Mouse (Mus musculus): ENCODE measurements around the gene Prdx2. TPM values are rescaled to one million over a fixed set of nuclear protein-coding genes. Genes with fewer than 3 reads are reported as not detected.
A peak's percentile ranks its signal among the peaks of the same experiment; 100 is the strongest.

Gene Prdx2
- polyA plus RNA-seq, 1 experiment from 2014 or later = 1,409 TPM

- H3K9ac ChIP-seq (ENCODE audit: low read depth, low read length) = no peak overlapping the region; the same call in none of the 2 replicates
- peak; percentile 7 for ATAC-seq (ENCODE audit: low FRiP score)
Observed at GRCm38 (mm10) chr8:84935489-84935888, 33.9 kb upstream of the Prdx2 start.

GRCm38 (mm10) chr8:84936041-84936961, 33.1 kb upstream of the Prdx2 start:
- H3K36me3 ChIP-seq (ENCODE audit: control insufficient read depth, insufficient read depth, low read length) = no peaks in the 10 kb centered on the region
- peak overlapping the region; percentile 63 for H3K4me3 ChIP-seq (ENCODE audit: low read depth, low read length)
- 21% methylated on average over 21 of the region's 23 CpGs for WGBS
- peak overlapping the region; percentile 90 for H3K4me2 ChIP-seq (replicated peaks; ENCODE audit: low read depth, low read length)
- H3K9me3 ChIP-seq (ENCODE audit: control insufficient read depth, low read length) = no peaks in the 10 kb centered on the region
- H3K4me1 ChIP-seq (replicated peaks; ENCODE audit: control insufficient read depth, insufficient read depth, low read length) = peaks cover 14% of the 10 kb centered on the region
- H3K27ac ChIP-seq (ENCODE audit: low read depth, low read length) = peak overlapping the region; percentile 87
- peak; percentile 28 for DNase-seq (ENCODE audit: low spot score)
- peak; percentile 46; the same call in 1 of the 2 replicates for ATAC-seq (ENCODE audit: low FRiP score)
- peaks cover 36% of the 10 kb centered on the region for H3K27me3 ChIP-seq (ENCODE audit: control insufficient read depth, insufficient read depth, low read length)
- H3K9ac ChIP-seq (ENCODE audit: low read depth, low read length) = peak overlapping the region; percentile 79

More at GRCm38 (mm10) chr8:84935489-84935888, 33.9 kb upstream of the Prdx2 start:
- no peaks in the 10 kb centered on the region for H3K36me3 ChIP-seq (ENCODE audit: control insufficient read depth, insufficient read depth, low read length)
- H3K9me3 ChIP-seq (ENCODE audit: control insufficient read depth, low read length) = no peaks in the 10 kb centered on the region
- peaks cover 37% of the 10 kb centered on the region for H3K27me3 ChIP-seq (ENCODE audit: control insufficient read depth, insufficient read depth, low read length)
- 4% methylated on average over 14 of the region's 14 CpGs for WGBS
- H3K4me1 ChIP-seq (replicated peaks; ENCODE audit: control insufficient read depth, insufficient read depth, low read length) = peaks cover 14% of the 10 kb centered on the region
- H3K27ac ChIP-seq (ENCODE audit: low read depth, low read length) = 0 out of 2 replicates have a peak overlapping the region, but pooled peaks have one; percentile 20
- peak overlapping the region; percentile 90 for H3K4me2 ChIP-seq (replicated peaks; ENCODE audit: low read depth, low read length)
- peak overlapping the region; percentile 63 for H3K4me3 ChIP-seq (ENCODE audit: low read depth, low read length)
- DNase-seq (ENCODE audit: low spot score) = peak; percentile 50

- no peaks in the 10 kb centered on the region for H3K36me3 ChIP-seq (ENCODE audit: control insufficient read depth, insufficient read depth, low read length)
- no peaks in the 10 kb centered on the region for H3K9me3 ChIP-seq (ENCODE audit: control insufficient read depth, low read length)
- peaks cover 14% of the 10 kb centered on the region for H3K4me1 ChIP-seq (replicated peaks; ENCODE audit: control insufficient read depth, insufficient read depth, low read length)
- WGBS = under 1% methylated on average over 50 of the region's 50 CpGs
- DNase-seq (ENCODE audit: low spot score) (peak; percentile 83), ATAC-seq (ENCODE audit: low FRiP score) (peak; percentile 62)
- peaks cover 32% of the 10 kb centered on the region for H3K27me3 ChIP-seq (ENCODE audit: control insufficient read depth, insufficient read depth, low read length)
- peak within 1 kb of the TSS; percentile 79 for H3K9ac ChIP-seq (ENCODE audit: low read depth, low read length)
- peak within 1 kb of the TSS; percentile 90 for H3K4me2 ChIP-seq (replicated peaks; ENCODE audit: low read depth, low read length)
- peak within 1 kb of the TSS; percentile 87 for H3K27ac ChIP-seq (ENCODE audit: low read depth, low read length)
- peak within 1 kb of the TSS; percentile 63 for H3K4me3 ChIP-seq (ENCODE audit: low read depth, low read length)
Observed at GRCm38 (mm10) chr8:84936962-84937546, 32.3 kb upstream of the Prdx2 start, which contains the start of gene Mast1. TSS of gene Mast1 (minus strand) at chr8:84937359.

GRCm38 (mm10) chr8:84937620-84938485, 31.5 kb upstream of the Prdx2 start:
- Histone ChIP-seq H3K9ac (ENCODE audit: low read depth, low read length) (peak overlapping the region; percentile 79; the same call in 1 of the 2 replicates), H3K27me3 (ENCODE audit: control insufficient read depth, insufficient read depth, low read length) (peaks cover 31% of the 10 kb centered on the region), H3K36me3 (ENCODE audit: control insufficient read depth, insufficient read depth, low read length) (no peaks in the 10 kb centered on the region), H3K4me2 (replicated peaks; ENCODE audit: low read depth, low read length) (peak overlapping the region; percentile 90), H3K27ac (ENCODE audit: low read depth, low read length) (no peak overlapping the region), H3K4me3 (ENCODE audit: low read depth, low read length) (peak overlapping the region; percentile 63; the same call in 1 of the 2 replicates), H3K9me3 (ENCODE audit: control insufficient read depth, low read length) (no peaks in the 10 kb centered on the region), H3K4me1 (replicated peaks; ENCODE audit: control insufficient read depth, insufficient read depth, low read length) (peaks cover 14% of the 10 kb centered on the region)
- WGBS = 68% methylated on average over 13 of the region's 13 CpGs
- ATAC-seq (ENCODE audit: low FRiP score) = no peak
- DNase-seq (ENCODE audit: low spot score) = no peak

- H3K4me3 ChIP-seq (ENCODE audit: low read depth, low read length) = no peak overlapping the region
- no peak overlapping the region for H3K4me2 ChIP-seq (replicated peaks; ENCODE audit: low read depth, low read length)
- DNase-seq (ENCODE audit: low spot score) (peak; percentile 20), ATAC-seq (ENCODE audit: low FRiP score) (no peak)
- 22% methylated on average over 4 of the region's 4 CpGs for WGBS
- peaks cover 5% of the 10 kb centered on the region; the same call in 1 of the 2 replicates for H3K4me1 ChIP-seq (replicated peaks; ENCODE audit: control insufficient read depth, insufficient read depth, low read length)
- H3K9ac ChIP-seq (ENCODE audit: low read depth, low read length) = no peak overlapping the region
- H3K36me3 ChIP-seq (ENCODE audit: control insufficient read depth, insufficient read depth, low read length) = no peaks in the 10 kb centered on the region
- H3K27me3 ChIP-seq (ENCODE audit: control insufficient read depth, insufficient read depth, low read length) = peaks cover 35% of the 10 kb centered on the region
- no peaks in the 10 kb centered on the region for H3K9me3 ChIP-seq (ENCODE audit: control insufficient read depth, low read length)
- no peak overlapping the region for H3K27ac ChIP-seq (ENCODE audit: low read depth, low read length)
Observed at GRCm38 (mm10) chr8:84943699-84944098, 25.7 kb upstream of the Prdx2 start.

- ATAC-seq (ENCODE audit: low FRiP score) = peak; percentile 62
- Histone ChIP-seq H3K36me3 (ENCODE audit: control insufficient read depth, insufficient read depth, low read length) (no peaks in the 10 kb centered on the region), H3K9me3 (ENCODE audit: control insufficient read depth, low read length) (no peaks in the 10 kb centered on the region), H3K27me3 (ENCODE audit: control insufficient read depth, insufficient read depth, low read length) (peaks cover 35% of the 10 kb centered on the region), H3K4me1 (replicated peaks; ENCODE audit: control insufficient read depth, insufficient read depth, low read length) (peaks cover 5% of the 10 kb centered on the region; the same call in 1 of the 2 replicates), H3K27ac (ENCODE audit: low read depth, low read length) (no peak overlapping the region), H3K4me2 (replicated peaks; ENCODE audit: low read depth, low read length) (peak overlapping the region; percentile 3; the same call in 1 of the 2 replicates), H3K9ac (ENCODE audit: low read depth, low read length) (no peak overlapping the region), H3K4me3 (ENCODE audit: low read depth, low read length) (no peak overlapping the region)
- peak; percentile 78 for DNase-seq (ENCODE audit: low spot score)
- 2% methylated on average over 26 of the region's 26 CpGs for WGBS
Observed at GRCm38 (mm10) chr8:84944478-84945160, 24.8 kb upstream of the Prdx2 start.

- DNase-seq (ENCODE audit: low spot score) (peak; percentile 46), ATAC-seq (ENCODE audit: low FRiP score) (peak; percentile 58)
- WGBS = 2% methylated on average over 11 of the region's 11 CpGs
- H3K27me3 ChIP-seq (ENCODE audit: control insufficient read depth, insufficient read depth, low read length) = peaks cover 39% of the 10 kb centered on the region
- H3K4me1 ChIP-seq (replicated peaks; ENCODE audit: control insufficient read depth, insufficient read depth, low read length) = peaks cover 5% of the 10 kb centered on the region; the same call in 1 of the 2 replicates
- H3K4me2 ChIP-seq (replicated peaks; ENCODE audit: low read depth, low read length) = peak overlapping the region; percentile 91
- no peaks in the 10 kb centered on the region for H3K36me3 ChIP-seq (ENCODE audit: control insufficient read depth, insufficient read depth, low read length)
- H3K4me3 ChIP-seq (ENCODE audit: low read depth, low read length) = peak overlapping the region; percentile 59
- H3K9me3 ChIP-seq (ENCODE audit: control insufficient read depth, low read length) = no peaks in the 10 kb centered on the region
- no peak overlapping the region for H3K27ac ChIP-seq (ENCODE audit: low read depth, low read length)
- H3K9ac ChIP-seq (ENCODE audit: low read depth, low read length) = no peak overlapping the region
Observed at GRCm38 (mm10) chr8:84945235-84945632, 24.2 kb upstream of the Prdx2 start.

Measured in hindbrain, embryonic 11.5 days (tissue).